Mouse (Mus musculus): ENCODE measurements around the gene Hsf2. TPM values are rescaled to one million over a fixed set of nuclear protein-coding genes. Genes with fewer than 3 reads are reported as not detected.

Gene Hsf2
- total RNA-seq (2023), result 10 to 100 TPM; 18.9 to 19.6 TPM

DNA sequence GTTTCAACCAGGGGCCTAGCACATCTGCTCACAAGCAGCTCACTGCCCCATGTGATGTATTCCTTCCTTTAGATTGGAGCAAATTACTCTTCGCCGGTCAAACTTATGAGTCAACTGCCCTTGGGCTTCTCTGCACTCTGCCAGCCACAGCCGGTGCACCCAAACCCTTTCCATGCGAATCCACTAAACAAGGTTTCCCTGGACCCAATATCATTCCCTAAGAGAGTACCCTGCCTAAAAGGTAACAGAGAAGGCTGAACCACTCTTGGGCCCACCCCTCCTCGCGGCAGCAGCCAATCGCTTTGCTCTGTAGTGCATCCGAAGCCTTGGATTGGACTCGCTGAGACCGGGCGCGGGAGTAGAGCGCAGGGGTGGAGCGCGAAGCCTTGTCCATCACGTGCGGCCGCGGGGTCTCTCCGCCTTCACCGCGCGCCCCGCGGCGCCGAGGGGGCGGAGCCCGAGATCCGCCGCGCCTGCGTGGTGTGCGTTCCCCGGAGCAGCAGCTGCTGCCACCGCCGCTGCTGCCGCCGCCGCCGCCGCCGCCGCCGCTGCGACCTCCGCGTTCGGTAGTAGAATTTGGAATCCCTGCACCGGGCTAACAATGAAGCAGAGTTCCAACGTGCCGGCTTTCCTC, at the start of gene Hsf2:
Gene Hsf2, plus strand, starts transcription at position 478 of the 634 bp plus-strand sequence.

DNA sequence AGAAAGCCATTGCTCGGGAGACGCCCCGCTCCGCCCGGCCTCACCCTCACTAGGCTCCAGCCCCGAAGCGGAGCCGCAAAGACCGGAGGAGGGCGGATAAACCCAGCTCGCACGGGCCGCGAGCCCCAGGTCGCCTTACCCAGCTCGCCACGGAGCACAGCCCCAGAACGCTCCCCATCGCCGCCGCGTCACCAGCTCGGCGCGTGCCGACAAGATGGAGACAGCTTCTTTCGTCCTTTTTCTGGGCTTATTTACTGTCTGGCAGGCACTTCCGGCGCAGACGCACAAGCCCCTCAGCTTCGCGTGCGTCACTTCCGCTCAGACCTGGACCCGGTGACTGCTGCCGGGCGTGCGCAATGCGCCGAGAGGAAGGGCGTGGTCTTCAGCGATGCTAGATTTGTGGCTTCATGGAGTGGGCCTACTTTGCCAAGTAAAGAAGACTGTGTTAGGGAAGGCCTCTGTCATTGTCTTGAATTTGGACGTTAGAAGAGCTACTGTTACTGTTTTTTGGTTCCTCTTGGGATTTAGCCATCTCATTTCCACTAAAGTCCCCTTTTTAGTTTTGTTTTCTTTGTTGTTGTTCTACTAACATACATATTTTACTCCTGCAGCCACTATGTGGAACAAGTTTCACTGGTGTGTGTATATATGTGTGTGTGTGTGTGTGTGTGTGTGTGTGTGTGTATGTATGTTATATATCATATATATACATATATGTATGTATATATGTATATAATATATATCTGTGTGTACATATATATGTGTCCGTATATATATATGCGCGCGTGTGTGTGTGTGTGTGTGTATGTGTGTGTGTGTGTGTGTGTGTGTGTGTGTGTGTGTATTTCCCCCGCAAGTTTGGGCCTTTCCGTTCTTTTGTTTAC, 46.3 kb downstream of the Hsf2 start, which contains the start of gene Serinc1:
Gene Serinc1, minus strand, starts transcription at position 313 of the 884 bp plus-strand sequence.

Other genes with a start within 250 kb of the Hsf2 start
- gene Serinc1, start 46.1 kb downstream of the Hsf2 start, total RNA-seq (2023), result 100 to 1,000 TPM; 174 to 175 TPM
- gene Pkib, start 145.6 kb downstream of the Hsf2 start, total RNA-seq (2023), result 1 to 10 TPM; 5.4 to 9.6 TPM

Data from monocyte, adult 59 days (primary cell).